Mouse (Mus musculus): ENCODE results near the gene Asb18. TPM values are rescaled to one million over a fixed set of nuclear protein-coding genes. Genes with fewer than 3 reads are reported as not detected.

Asb18 gene
- polyA plus RNA-seq, 1 experiment from 2014 or later, result not detected

DNA sequence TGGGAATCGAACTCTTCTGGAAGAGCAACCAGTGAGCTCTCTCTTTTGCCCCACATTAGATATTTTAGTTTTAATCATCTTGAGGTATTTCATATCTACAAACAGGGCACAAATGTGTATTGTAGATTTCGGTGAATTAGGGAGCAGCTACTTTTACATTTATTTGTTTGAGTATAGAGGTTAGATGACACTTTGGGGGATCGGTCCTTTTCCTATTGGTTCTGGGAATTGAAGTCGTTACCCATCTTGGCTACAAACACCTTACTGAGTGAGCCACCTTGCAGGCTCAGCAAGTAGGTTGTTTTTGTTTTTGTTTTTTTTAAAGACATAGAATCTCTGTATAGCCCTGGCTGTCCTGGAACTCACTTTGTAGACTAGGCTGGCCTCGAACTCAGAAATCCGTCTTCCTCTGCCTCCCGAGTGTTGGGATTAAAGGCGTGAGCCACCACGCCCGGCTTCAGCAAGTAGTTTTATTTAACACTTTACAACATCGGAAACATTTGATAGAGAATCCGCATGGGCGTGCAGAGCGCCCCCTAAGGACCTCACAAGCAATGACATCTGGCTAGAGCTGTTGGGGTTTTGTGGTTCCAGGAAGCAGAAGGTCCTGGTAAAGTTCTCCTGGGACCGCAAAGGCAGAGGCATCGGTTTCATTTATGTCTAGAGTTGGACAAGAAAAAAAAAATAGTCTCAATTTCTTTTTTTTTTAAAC is 75.4 kb downstream of the Asb18 start:
- 20% methylated on average over 16 of the region's 16 CpGs for WGBS
- Histone ChIP-seq H3K9me3 (replicated peaks; ENCODE audit: control insufficient read depth, low read length) (no peaks in the 10 kb centered on the region), H3K4me3 (ENCODE audit: low read depth, low read length) (no peak overlapping the region), H3K4me2 (ENCODE audit: low read depth, low read length) (no peak overlapping the region), H3K36me3 (replicated peaks; ENCODE audit: control insufficient read depth, insufficient read depth, low read depth, low read length) (no peaks in the 10 kb centered on the region), H3K4me1 (ENCODE audit: control insufficient read depth, insufficient read depth, low read length) (peaks cover 6% of the 10 kb centered on the region), H3K9ac (replicated peaks; ENCODE audit: low read length) (no peak overlapping the region), H3K27me3 (ENCODE audit: control insufficient read depth, insufficient read depth, low read length) (peaks cover 53% of the 10 kb centered on the region), H3K27ac (replicated peaks; ENCODE audit: low read depth, low read length) (no peak overlapping the region)
- ATAC-seq (replicated peaks; ENCODE audit: insufficient number of reproducible peaks, low FRiP score, low TSS enrichment, low read depth) (no peak), DNase-seq (ENCODE audit: low spot score) (peak; percentile 40)

DNA sequence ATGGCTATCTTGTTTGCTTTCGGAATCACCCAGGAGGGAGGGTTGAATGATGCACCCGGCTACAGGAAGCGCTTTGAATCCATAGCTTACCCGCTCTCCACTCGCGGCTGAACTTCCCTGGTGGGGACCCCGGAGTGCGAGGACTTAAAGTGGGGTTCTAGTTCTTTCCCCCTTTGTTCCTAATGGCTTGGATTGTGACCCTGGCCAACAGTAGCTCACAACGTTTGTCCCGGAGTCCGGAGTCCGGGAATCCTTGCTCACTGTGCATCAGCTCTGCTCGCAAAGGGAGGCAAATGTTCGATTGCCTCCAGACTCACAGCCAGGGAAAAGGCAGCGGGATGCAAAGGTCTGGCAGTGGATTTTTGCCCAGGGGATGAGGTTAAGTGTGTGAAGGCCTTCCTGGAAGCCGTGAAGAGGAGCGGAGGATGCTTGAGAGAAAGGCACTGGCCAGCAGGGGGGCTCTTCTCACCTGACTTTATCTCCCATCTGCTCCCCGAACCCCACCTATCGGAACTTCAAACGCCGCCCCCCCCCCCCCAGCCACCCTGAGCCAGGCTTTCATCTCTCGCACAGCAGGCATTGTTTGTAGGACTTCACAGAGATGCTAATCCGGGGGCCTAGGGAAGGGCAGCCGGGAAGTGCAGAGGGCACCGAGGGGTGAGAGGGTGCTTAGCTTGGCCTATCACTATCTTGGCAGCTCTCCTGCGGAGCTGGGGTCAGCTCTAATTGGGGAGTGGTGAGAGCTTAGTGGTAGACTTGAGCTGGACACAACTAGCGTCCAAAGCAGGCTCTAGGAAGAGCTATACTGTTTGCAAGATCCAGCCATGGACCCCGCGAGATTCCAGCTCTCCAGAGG is 78.7 kb downstream of the Asb18 start:
- WGBS, result under 1% methylated on average over 29 of the region's 29 CpGs
- no peak overlapping the region for H3K4me3 ChIP-seq (ENCODE audit: low read depth, low read length)
- ATAC-seq (replicated peaks; ENCODE audit: insufficient number of reproducible peaks, low FRiP score, low TSS enrichment, low read depth) (no peak), DNase-seq (ENCODE audit: low spot score) (peak; percentile 41)
- H3K4me2 ChIP-seq (ENCODE audit: low read depth, low read length), result no peak overlapping the region
- no peak overlapping the region for H3K9ac ChIP-seq (replicated peaks; ENCODE audit: low read length)
- H3K27ac ChIP-seq (replicated peaks; ENCODE audit: low read depth, low read length), result no peak overlapping the region
- no peaks in the 10 kb centered on the region for H3K36me3 ChIP-seq (replicated peaks; ENCODE audit: control insufficient read depth, insufficient read depth, low read depth, low read length)
- H3K4me1 ChIP-seq (ENCODE audit: control insufficient read depth, insufficient read depth, low read length), result peaks cover 2% of the 10 kb centered on the region
- peaks cover 62% of the 10 kb centered on the region for H3K27me3 ChIP-seq (ENCODE audit: control insufficient read depth, insufficient read depth, low read length)
- no peaks in the 10 kb centered on the region for H3K9me3 ChIP-seq (replicated peaks; ENCODE audit: control insufficient read depth, low read length)

DNA sequence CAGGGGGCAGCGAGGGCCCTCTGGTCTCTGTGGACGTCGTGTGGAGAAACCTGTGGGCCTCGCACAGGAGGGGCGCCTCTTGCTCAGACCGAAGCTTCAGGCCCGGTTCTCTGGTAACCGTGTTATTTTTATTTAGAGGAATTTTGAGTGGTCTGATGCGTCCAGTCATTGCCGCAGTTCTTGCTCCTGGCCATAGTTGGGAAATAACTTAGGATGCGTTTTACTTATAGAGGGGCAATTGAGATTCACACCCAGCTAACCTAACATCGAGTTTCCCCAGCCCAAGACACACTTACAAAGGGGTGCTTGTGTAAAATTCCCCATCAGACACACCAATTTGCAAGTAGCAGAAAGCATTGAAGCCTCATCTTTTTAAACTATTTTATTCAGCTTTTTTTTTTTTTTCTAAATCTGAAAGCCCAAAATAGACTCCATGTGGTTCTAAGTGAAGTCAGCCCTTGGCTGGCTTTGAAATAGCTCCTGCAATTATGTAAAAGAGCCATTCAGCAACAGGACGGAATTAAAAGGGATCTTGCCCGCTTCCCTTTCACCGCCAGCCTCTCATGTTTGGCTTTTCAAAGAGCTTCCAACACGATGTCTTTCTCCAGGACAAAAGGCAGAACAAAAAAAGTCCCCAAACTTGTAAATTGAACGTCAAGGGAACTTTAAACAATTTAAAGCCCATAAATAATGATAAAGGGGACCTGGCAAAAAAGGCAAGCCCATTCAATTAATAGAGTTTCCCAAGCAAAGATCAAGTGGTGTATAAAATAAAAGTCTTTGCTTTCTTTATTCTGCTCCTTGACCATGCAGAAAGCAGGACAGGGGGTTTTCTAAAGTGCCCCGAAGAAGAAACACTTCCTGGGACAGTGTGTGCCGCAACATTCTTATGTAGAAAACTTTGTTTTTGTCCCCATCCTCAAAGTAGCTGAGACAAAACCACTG is 79.9 kb downstream of the Asb18 start:
- Histone ChIP-seq H3K27me3 (ENCODE audit: control insufficient read depth, insufficient read depth, low read length) (peaks cover 64% of the 10 kb centered on the region), H3K36me3 (replicated peaks; ENCODE audit: control insufficient read depth, insufficient read depth, low read depth, low read length) (no peaks in the 10 kb centered on the region), H3K9me3 (replicated peaks; ENCODE audit: control insufficient read depth, low read length) (no peaks in the 10 kb centered on the region), H3K27ac (replicated peaks; ENCODE audit: low read depth, low read length) (no peak overlapping the region), H3K4me1 (ENCODE audit: control insufficient read depth, insufficient read depth, low read length) (peaks cover 4% of the 10 kb centered on the region), H3K9ac (replicated peaks; ENCODE audit: low read length) (no peak overlapping the region), H3K4me3 (ENCODE audit: low read depth, low read length) (no peak overlapping the region), H3K4me2 (ENCODE audit: low read depth, low read length) (no peak overlapping the region)
- ATAC-seq (replicated peaks; ENCODE audit: insufficient number of reproducible peaks, low FRiP score, low TSS enrichment, low read depth) (no peak), DNase-seq (ENCODE audit: low spot score) (peak; percentile 69)
- WGBS, result 2% methylated on average over 19 of the region's 19 CpGs

DNA sequence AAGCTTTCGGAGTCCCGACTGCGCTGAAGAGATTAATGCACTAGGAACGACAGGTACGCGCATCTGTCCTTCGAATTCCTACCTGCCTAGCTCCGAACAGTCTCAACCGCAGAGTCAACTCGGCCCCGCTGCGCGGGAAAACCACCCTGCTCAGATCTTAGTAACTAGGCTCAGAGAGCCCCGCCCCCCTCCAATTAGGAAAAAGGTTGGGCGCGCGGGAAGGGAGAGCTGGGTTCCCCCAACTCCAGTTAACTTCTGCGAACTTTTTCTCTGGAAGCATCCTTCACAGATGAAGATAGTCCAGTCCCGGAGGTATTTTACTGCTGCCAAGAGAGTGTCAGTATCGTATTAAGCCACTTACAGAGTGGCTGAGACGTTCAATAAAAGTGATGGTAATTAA is 80.7 kb downstream of the Asb18 start:
- Histone ChIP-seq H3K9ac (replicated peaks; ENCODE audit: low read length) (no peak overlapping the region), H3K4me2 (ENCODE audit: low read depth, low read length) (no peak overlapping the region), H3K9me3 (replicated peaks; ENCODE audit: control insufficient read depth, low read length) (no peaks in the 10 kb centered on the region), H3K4me3 (ENCODE audit: low read depth, low read length) (no peak overlapping the region), H3K27ac (replicated peaks; ENCODE audit: low read depth, low read length) (no peak overlapping the region), H3K27me3 (ENCODE audit: control insufficient read depth, insufficient read depth, low read length) (peaks cover 62% of the 10 kb centered on the region), H3K36me3 (replicated peaks; ENCODE audit: control insufficient read depth, insufficient read depth, low read depth, low read length) (no peaks in the 10 kb centered on the region), H3K4me1 (ENCODE audit: control insufficient read depth, insufficient read depth, low read length) (peaks cover 4% of the 10 kb centered on the region)
- ATAC-seq (replicated peaks; ENCODE audit: insufficient number of reproducible peaks, low FRiP score, low TSS enrichment, low read depth), result no peak
- WGBS, result under 1% methylated on average over 21 of the region's 21 CpGs
- DNase-seq (ENCODE audit: low spot score), result peak; percentile 52

DNA sequence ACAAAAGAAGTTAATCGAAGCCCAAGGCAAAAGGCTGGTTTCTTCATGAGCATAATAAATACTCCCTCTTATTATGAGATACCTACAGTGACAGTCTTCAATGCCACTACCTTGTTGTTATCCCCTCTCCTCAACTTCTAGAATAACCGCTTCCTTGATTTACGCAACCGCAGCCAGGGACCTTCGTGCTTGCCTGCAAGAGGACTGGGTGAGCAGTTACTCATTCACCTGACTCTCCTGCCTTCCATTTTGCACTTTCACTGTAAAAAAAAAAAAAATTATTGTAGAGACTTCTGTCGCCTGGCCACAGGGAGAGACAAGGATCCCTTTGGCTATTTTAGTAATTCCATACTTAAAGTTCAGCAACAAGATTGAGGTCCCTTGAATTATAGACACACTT is 81.4 kb downstream of the Asb18 start:
- H3K9ac ChIP-seq (replicated peaks; ENCODE audit: low read length), result no peak overlapping the region
- peaks cover 63% of the 10 kb centered on the region for H3K27me3 ChIP-seq (ENCODE audit: control insufficient read depth, insufficient read depth, low read length)
- no peaks in the 10 kb centered on the region for H3K36me3 ChIP-seq (replicated peaks; ENCODE audit: control insufficient read depth, insufficient read depth, low read depth, low read length)
- WGBS, result 3% methylated on average over 6 of the region's 6 CpGs
- ATAC-seq (replicated peaks; ENCODE audit: insufficient number of reproducible peaks, low FRiP score, low TSS enrichment, low read depth) (no peak), DNase-seq (ENCODE audit: low spot score) (peak; percentile 28)
- H3K9me3 ChIP-seq (replicated peaks; ENCODE audit: control insufficient read depth, low read length), result no peaks in the 10 kb centered on the region
- no peak overlapping the region for H3K4me3 ChIP-seq (ENCODE audit: low read depth, low read length)
- H3K27ac ChIP-seq (replicated peaks; ENCODE audit: low read depth, low read length), result no peak overlapping the region
- H3K4me2 ChIP-seq (ENCODE audit: low read depth, low read length), result no peak overlapping the region
- H3K4me1 ChIP-seq (ENCODE audit: control insufficient read depth, insufficient read depth, low read length), result peaks cover 7% of the 10 kb centered on the region

DNA sequence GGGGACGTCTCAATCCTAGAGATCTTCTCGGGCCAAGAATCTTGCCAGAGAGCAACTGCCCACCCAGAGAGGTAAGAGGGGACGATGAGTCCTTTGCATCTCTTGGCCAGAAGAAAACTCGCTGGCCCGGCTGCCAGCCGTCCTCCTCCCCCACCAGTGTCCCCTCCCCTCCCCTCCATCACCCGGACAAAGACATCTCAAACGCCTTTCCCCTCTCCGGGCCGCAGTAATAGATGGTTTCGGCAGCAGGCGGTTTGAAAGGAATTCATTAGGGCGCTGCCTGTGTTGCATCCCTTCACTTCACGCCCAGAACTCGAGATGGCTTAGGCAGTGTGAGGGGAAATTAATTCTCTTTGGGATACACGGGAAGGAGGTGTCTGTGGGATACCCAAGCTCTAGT is 81.8 kb downstream of the Asb18 start:
- DNase-seq (ENCODE audit: low spot score) (peak; percentile 41), ATAC-seq (replicated peaks; ENCODE audit: insufficient number of reproducible peaks, low FRiP score, low TSS enrichment, low read depth) (no peak)
- H3K9ac ChIP-seq (replicated peaks; ENCODE audit: low read length), result no peak overlapping the region
- no peaks in the 10 kb centered on the region for H3K36me3 ChIP-seq (replicated peaks; ENCODE audit: control insufficient read depth, insufficient read depth, low read depth, low read length)
- no peaks in the 10 kb centered on the region for H3K9me3 ChIP-seq (replicated peaks; ENCODE audit: control insufficient read depth, low read length)
- H3K4me3 ChIP-seq (ENCODE audit: low read depth, low read length), result no peak overlapping the region
- under 1% methylated on average over 16 of the region's 16 CpGs for WGBS
- no peak overlapping the region for H3K4me2 ChIP-seq (ENCODE audit: low read depth, low read length)
- no peak overlapping the region for H3K27ac ChIP-seq (replicated peaks; ENCODE audit: low read depth, low read length)
- H3K27me3 ChIP-seq (ENCODE audit: control insufficient read depth, insufficient read depth, low read length), result peaks cover 60% of the 10 kb centered on the region
- peaks cover 7% of the 10 kb centered on the region for H3K4me1 ChIP-seq (ENCODE audit: control insufficient read depth, insufficient read depth, low read length)

DNA sequence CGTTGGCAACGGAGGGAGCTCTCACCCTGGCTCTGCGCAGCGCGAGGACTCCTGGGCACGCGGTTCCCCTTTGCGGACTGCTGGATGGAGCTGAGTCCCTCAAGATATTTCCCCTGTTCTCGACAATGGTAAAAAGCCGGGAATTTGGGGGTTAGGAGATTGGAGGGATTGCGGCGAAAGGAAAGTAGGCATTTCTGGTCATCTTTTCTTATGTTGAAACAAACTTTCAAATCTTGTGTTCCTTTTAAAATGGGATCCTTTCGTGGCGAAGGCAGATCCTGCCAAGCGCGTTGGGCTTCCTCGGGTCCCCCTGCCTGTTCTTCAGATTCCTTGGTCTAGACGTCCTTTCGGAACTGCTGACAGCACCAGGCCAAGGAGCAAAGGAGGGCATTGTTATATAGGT is 82.4 kb downstream of the Asb18 start:
- Histone ChIP-seq H3K9ac (replicated peaks; ENCODE audit: low read length) (no peak overlapping the region), H3K36me3 (replicated peaks; ENCODE audit: control insufficient read depth, insufficient read depth, low read depth, low read length) (no peaks in the 10 kb centered on the region), H3K9me3 (replicated peaks; ENCODE audit: control insufficient read depth, low read length) (no peaks in the 10 kb centered on the region), H3K4me2 (ENCODE audit: low read depth, low read length) (no peak overlapping the region), H3K27ac (replicated peaks; ENCODE audit: low read depth, low read length) (no peak overlapping the region), H3K27me3 (ENCODE audit: control insufficient read depth, insufficient read depth, low read length) (peaks cover 64% of the 10 kb centered on the region), H3K4me1 (ENCODE audit: control insufficient read depth, insufficient read depth, low read length) (peaks cover 7% of the 10 kb centered on the region), H3K4me3 (ENCODE audit: low read depth, low read length) (no peak overlapping the region)
- WGBS, result under 1% methylated on average over 19 of the region's 19 CpGs
- peak; percentile 24 for DNase-seq (ENCODE audit: low spot score)
- ATAC-seq (replicated peaks; ENCODE audit: insufficient number of reproducible peaks, low FRiP score, low TSS enrichment, low read depth), result no peak

Measured in embryonic facial prominence, embryonic 11.5 days (tissue).